Mouse (Mus musculus): Measurements from ENCODE around the gene Pom121.
"Not testable (repeated sequence)": the region's sequence is repeated elsewhere in the genome, so short reads cannot be mapped to it uniquely, and the experiment has no call there.

Pom121 gene

GRCm38 (mm10) chr5:135371195-135371594 is 23.2 kb downstream of the Pom121 start:
- in situ Hi-C loops (cut with MboI; ENCODE audit: low pct_unique_long_range_greater_than_20kb in 1 of 2, low sequenced_read_pairs in 2 of 2, unreplicated experiment in 1 of 2): no loop called here

- in situ Hi-C loops (cut with MboI; ENCODE audit: low pct_unique_long_range_greater_than_20kb in 1 of 2, low sequenced_read_pairs in 2 of 2, unreplicated experiment in 1 of 2): no loop called here
Observed at GRCm38 (mm10) chr5:135369787-135370654, 24.3 kb downstream of the Pom121 start, which contains the start of gene Nsun5. TSS of gene Nsun5 (plus strand) at chr5:135369953.

GRCm38 (mm10) chr5:135369196-135369595 is 25.1 kb downstream of the Pom121 start:
- in situ Hi-C loops (cut with MboI; ENCODE audit: low pct_unique_long_range_greater_than_20kb in 1 of 2, low sequenced_read_pairs in 2 of 2, unreplicated experiment in 1 of 2): not testable (repeated sequence)

GRCm38 (mm10) chr5:135368312-135368711 is 26.0 kb downstream of the Pom121 start:
- in situ Hi-C loops (cut with MboI; ENCODE audit: low pct_unique_long_range_greater_than_20kb in 1 of 2, low sequenced_read_pairs in 2 of 2, unreplicated experiment in 1 of 2): no loop called here

GRCm38 (mm10) chr5:135367841-135368240 is 26.5 kb downstream of the Pom121 start:
- in situ Hi-C loops (cut with MboI; ENCODE audit: low pct_unique_long_range_greater_than_20kb in 1 of 2, low sequenced_read_pairs in 2 of 2, unreplicated experiment in 1 of 2): no loop called here

- in situ Hi-C loops (cut with MboI; ENCODE audit: low pct_unique_long_range_greater_than_20kb in 1 of 2, low sequenced_read_pairs in 2 of 2, unreplicated experiment in 1 of 2): no loop called here
Observed at GRCm38 (mm10) chr5:135363540-135363939, 30.8 kb downstream of the Pom121 start.

GRCm38 (mm10) chr5:135362572-135362971 is 31.8 kb downstream of the Pom121 start:
- in situ Hi-C loops (cut with MboI; ENCODE audit: low pct_unique_long_range_greater_than_20kb in 1 of 2, low sequenced_read_pairs in 2 of 2, unreplicated experiment in 1 of 2): no loop called here

GRCm38 (mm10) chr5:135359772-135360171 is 34.6 kb downstream of the Pom121 start:
- in situ Hi-C loops (cut with MboI; ENCODE audit: low pct_unique_long_range_greater_than_20kb in 1 of 2, low sequenced_read_pairs in 2 of 2, unreplicated experiment in 1 of 2): no loop called here

- in situ Hi-C loops (cut with MboI; ENCODE audit: low pct_unique_long_range_greater_than_20kb in 1 of 2, low sequenced_read_pairs in 2 of 2, unreplicated experiment in 1 of 2): no loop called here
Observed at GRCm38 (mm10) chr5:135357556-135357955, 36.8 kb downstream of the Pom121 start.

GRCm38 (mm10) chr5:135356090-135356489 is 38.3 kb downstream of the Pom121 start:
- in situ Hi-C loops (cut with MboI; ENCODE audit: low pct_unique_long_range_greater_than_20kb in 1 of 2, low sequenced_read_pairs in 2 of 2, unreplicated experiment in 1 of 2): no loop called here

GRCm38 (mm10) chr5:135353564-135353963 is 40.8 kb downstream of the Pom121 start:
- in situ Hi-C loops (cut with MboI; ENCODE audit: low pct_unique_long_range_greater_than_20kb in 1 of 2, low sequenced_read_pairs in 2 of 2, unreplicated experiment in 1 of 2): no loop called here

GRCm38 (mm10) chr5:135352995-135353394 is 41.4 kb downstream of the Pom121 start, which contains the start of gene Trim50:
TSS of gene Trim50 (plus strand) at chr5:135353295.
- in situ Hi-C loops (cut with MboI; ENCODE audit: low pct_unique_long_range_greater_than_20kb in 1 of 2, low sequenced_read_pairs in 2 of 2, unreplicated experiment in 1 of 2): no loop called here

GRCm38 (mm10) chr5:135351606-135352005 is 42.7 kb downstream of the Pom121 start:
- in situ Hi-C loops (cut with MboI; ENCODE audit: low pct_unique_long_range_greater_than_20kb in 1 of 2, low sequenced_read_pairs in 2 of 2, unreplicated experiment in 1 of 2): no loop called here

GRCm38 (mm10) chr5:135349862-135350261 is 44.5 kb downstream of the Pom121 start, which contains the start of gene Fkbp6:
TSS of gene Fkbp6 (minus strand) at chr5:135350044.
- in situ Hi-C loops (cut with MboI; ENCODE audit: low pct_unique_long_range_greater_than_20kb in 1 of 2, low sequenced_read_pairs in 2 of 2, unreplicated experiment in 1 of 2): no loop called here

- in situ Hi-C loops (cut with MboI; ENCODE audit: low pct_unique_long_range_greater_than_20kb in 1 of 2, low sequenced_read_pairs in 2 of 2, unreplicated experiment in 1 of 2): no loop called here
Observed at GRCm38 (mm10) chr5:135347511-135348011, 46.8 kb downstream of the Pom121 start.

GRCm38 (mm10) chr5:135346430-135346829 is 47.9 kb downstream of the Pom121 start:
- in situ Hi-C loops (cut with MboI; ENCODE audit: low pct_unique_long_range_greater_than_20kb in 1 of 2, low sequenced_read_pairs in 2 of 2, unreplicated experiment in 1 of 2): no loop called here

- in situ Hi-C loops (cut with MboI; ENCODE audit: low pct_unique_long_range_greater_than_20kb in 1 of 2, low sequenced_read_pairs in 2 of 2, unreplicated experiment in 1 of 2): no loop called here
Observed at GRCm38 (mm10) chr5:135345989-135346388, 48.4 kb downstream of the Pom121 start.

- in situ Hi-C loops (cut with MboI; ENCODE audit: low pct_unique_long_range_greater_than_20kb in 1 of 2, low sequenced_read_pairs in 2 of 2, unreplicated experiment in 1 of 2): no loop called here
Observed at GRCm38 (mm10) chr5:135337575-135337974, 56.8 kb downstream of the Pom121 start.

GRCm38 (mm10) chr5:135331161-135331560 is 63.2 kb downstream of the Pom121 start:
- in situ Hi-C loops (cut with MboI; ENCODE audit: low pct_unique_long_range_greater_than_20kb in 1 of 2, low sequenced_read_pairs in 2 of 2, unreplicated experiment in 1 of 2): no loop called here

GRCm38 (mm10) chr5:135330201-135330600 is 64.1 kb downstream of the Pom121 start:
- in situ Hi-C loops (cut with MboI; ENCODE audit: low pct_unique_long_range_greater_than_20kb in 1 of 2, low sequenced_read_pairs in 2 of 2, unreplicated experiment in 1 of 2): no loop called here

All from mouse embryonic stem cell (cell line).